Mouse (Mus musculus) CH12.LX (cell line): ENCODE measurements around the gene Cacna2d2.

Experiments
- BHLHE40 ChIP-seq: IDR thresholded peaks from 2 replicates; pipeline ENCODE4 v1.6.1; 2011; ENCODE audit warnings: mild to moderate bottlenecking, low read depth, low read length, improper control_type of control experiment
- EP300 ChIP-seq: IDR thresholded peaks from 2 replicates; pipeline ENCODE4 v1.6.1; 2011; ENCODE audit warnings: low read length, improper control_type of control experiment
- HCFC1 ChIP-seq: IDR thresholded peaks from 2 replicates; pipeline ENCODE4 v1.6.1; 2012; ENCODE audit warnings: low read depth, mild to moderate bottlenecking, inconsistent platforms, low read length, improper control_type of control experiment
- ZC3H11A ChIP-seq: IDR thresholded peaks from 2 replicates; pipeline ENCODE4 v1.6.1; 2012; ENCODE audit warnings: low read depth, mild to moderate bottlenecking, inconsistent platforms, low read length, improper control_type of control experiment
- ZMIZ1 ChIP-seq: IDR thresholded peaks from 2 replicates; pipeline ENCODE4 v1.6.1; 2012; ENCODE audit warnings: low read depth, mild to moderate bottlenecking, inconsistent platforms, low read length, improper control_type of control experiment

DNA sequence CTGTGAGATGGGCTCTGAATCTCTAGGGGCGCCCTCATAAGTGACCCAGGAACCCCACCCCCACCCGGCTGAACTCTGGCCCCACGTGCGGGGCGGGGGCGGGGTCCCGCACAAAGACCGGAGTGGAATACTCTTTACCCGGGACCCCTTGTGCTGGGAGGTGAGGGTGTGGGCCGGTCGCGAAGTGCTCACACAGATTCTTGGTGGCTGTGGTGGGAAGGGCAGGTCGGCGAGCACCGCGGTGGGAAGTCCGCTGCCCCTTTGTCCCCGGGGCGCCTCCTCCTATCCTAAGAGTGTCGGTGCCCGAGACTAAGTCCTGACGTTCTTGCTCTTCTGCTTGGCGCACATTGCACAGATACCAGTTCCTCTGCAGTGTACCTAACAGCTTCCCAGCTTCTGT lies 169.9 kb downstream of the Cacna2d2 start:
- TF ChIP-seq ZMIZ1 = no peak
- TF ChIP-seq HCFC1 = no peak
- TF ChIP-seq BHLHE40 = peak; percentile 83
- TF ChIP-seq EP300 = no peak
- TF ChIP-seq ZC3H11A = no peak
